Mouse (Mus musculus): ENCODE measurements around the gene Apoa4.

Apoa4 gene

GRCm38 (mm10) chr9:46240526-46241153, at the start of gene Apoa4:
Apoa4 (plus strand) TSS chr9:46240696.
- DNase-seq (ENCODE audit: low spot score) = no peak

GRCm38 (mm10) chr9:46191234-46191633, 49.3 kb upstream of the Apoa4 start:
- no peak for DNase-seq (ENCODE audit: low spot score)

GRCm38 (mm10) chr9:46191644-46192043, 48.9 kb upstream of the Apoa4 start:
- no peak for DNase-seq (ENCODE audit: low spot score)

- DNase-seq (ENCODE audit: low spot score) = no peak
These were observed 47.9 kb upstream of the Apoa4 start for GRCm38 (mm10) chr9:46192642-46193041.

GRCm38 (mm10) chr9:46194809-46195208, 45.7 kb upstream of the Apoa4 start:
- no peak for DNase-seq (ENCODE audit: low spot score)

- DNase-seq (ENCODE audit: low spot score) = no peak
These were observed 43.8 kb upstream of the Apoa4 start for GRCm38 (mm10) chr9:46196699-46197169.

- DNase-seq (ENCODE audit: low spot score) = no peak
These were observed 42.0 kb upstream of the Apoa4 start for GRCm38 (mm10) chr9:46198461-46198860.

- DNase-seq (ENCODE audit: low spot score) = no peak
These were observed 41.6 kb upstream of the Apoa4 start for GRCm38 (mm10) chr9:46198936-46199335.

GRCm38 (mm10) chr9:46199609-46200008, 40.9 kb upstream of the Apoa4 start:
- no peak for DNase-seq (ENCODE audit: low spot score)

- no peak for DNase-seq (ENCODE audit: low spot score)
These were observed 33.5 kb upstream of the Apoa4 start for GRCm38 (mm10) chr9:46206834-46207500.

GRCm38 (mm10) chr9:46207501-46207869, 33.0 kb upstream of the Apoa4 start:
- no peak for DNase-seq (ENCODE audit: low spot score)

- peak; percentile 46 for DNase-seq (ENCODE audit: low spot score)
These were observed 32.0 kb upstream of the Apoa4 start for GRCm38 (mm10) chr9:46208401-46208974.

GRCm38 (mm10) chr9:46210473-46210872, 30.0 kb upstream of the Apoa4 start:
- no peak for DNase-seq (ENCODE audit: low spot score)

- DNase-seq (ENCODE audit: low spot score) = no peak
These were observed 26.2 kb upstream of the Apoa4 start for GRCm38 (mm10) chr9:46214276-46214675.

- no peak for DNase-seq (ENCODE audit: low spot score)
These were observed 25.6 kb upstream of the Apoa4 start for GRCm38 (mm10) chr9:46214946-46215337.

- DNase-seq (ENCODE audit: low spot score) = no peak
These were observed 24.9 kb upstream of the Apoa4 start for GRCm38 (mm10) chr9:46215338-46216322.

- DNase-seq (ENCODE audit: low spot score) = no peak
These were observed 23.6 kb upstream of the Apoa4 start for GRCm38 (mm10) chr9:46216744-46217470.

- DNase-seq (ENCODE audit: low spot score) = no peak
These were observed 22.3 kb upstream of the Apoa4 start for GRCm38 (mm10) chr9:46218176-46218575.

GRCm38 (mm10) chr9:46223090-46223489, 17.4 kb upstream of the Apoa4 start:
- no peak for DNase-seq (ENCODE audit: low spot score)

GRCm38 (mm10) chr9:46224101-46224500, 16.4 kb upstream of the Apoa4 start:
- no peak for DNase-seq (ENCODE audit: low spot score)

GRCm38 (mm10) chr9:46224945-46225660, 15.4 kb upstream of the Apoa4 start:
- no peak for DNase-seq (ENCODE audit: low spot score)
